Mouse (Mus musculus) heart, adult 8-10 months (tissue): ENCODE measurements around the gene Coq7. TPM values are rescaled to one million over a fixed set of nuclear protein-coding genes. Genes with fewer than 3 reads are reported as not detected.

Source experiments
- DNase-seq: peaks from one replicate; pipeline ENCODE4 v3.0.0; 2022; ENCODE audit warnings: low spot score
- total RNA-seq, 4 experiments: library from RNA; stranded (reverse); gene quantifications; 2 replicates each; pipeline ENCODE4 v1.2.4; 2022

Gene Coq7
- total RNA-seq, 4 experiments from 2014 or later, result 124 to 136 (median 130) TPM

- DNase-seq, result no peak
These were observed 34.0 kb downstream of the Coq7 start for GRCm38 (mm10) chr7:118498984-118499783.

GRCm38 (mm10) chr7:118494892-118495579, 38.1 kb downstream of the Coq7 start:
- DNase-seq, result no peak

GRCm38 (mm10) chr7:118493892-118494291, 39.3 kb downstream of the Coq7 start:
- DNase-seq, result no peak

GRCm38 (mm10) chr7:118491431-118492147, 41.6 kb downstream of the Coq7 start, which contains the start of gene Itpripl2:
Itpripl2 (minus strand) TSS chr7:118491975.
- peak; percentile 92 for DNase-seq

GRCm38 (mm10) chr7:118490666-118491430, 42.3 kb downstream of the Coq7 start:
- no peak for DNase-seq

GRCm38 (mm10) chr7:118489706-118490665, 43.2 kb downstream of the Coq7 start:
- no peak for DNase-seq

- DNase-seq, result no peak
These were observed 45.0 kb downstream of the Coq7 start for GRCm38 (mm10) chr7:118488060-118488664.

- DNase-seq, result no peak
These were observed 46.2 kb downstream of the Coq7 start for GRCm38 (mm10) chr7:118486917-118487316.

- DNase-seq, result no peak
These were observed 49.2 kb downstream of the Coq7 start for GRCm38 (mm10) chr7:118483996-118484395.

- DNase-seq, result no peak
These were observed 51.2 kb downstream of the Coq7 start for GRCm38 (mm10) chr7:118482001-118482400.

GRCm38 (mm10) chr7:118481047-118481810, 51.9 kb downstream of the Coq7 start:
- peak; percentile 52 for DNase-seq

GRCm38 (mm10) chr7:118480160-118480709, 52.9 kb downstream of the Coq7 start:
- no peak for DNase-seq

GRCm38 (mm10) chr7:118478835-118479312, 54.3 kb downstream of the Coq7 start:
- peak; percentile 90 for DNase-seq

GRCm38 (mm10) chr7:118476428-118476827, 56.7 kb downstream of the Coq7 start:
- DNase-seq, result no peak

- DNase-seq, result peak; percentile 69
These were observed 58.0 kb downstream of the Coq7 start for GRCm38 (mm10) chr7:118475008-118475705.

- DNase-seq, result no peak
These were observed 60.3 kb downstream of the Coq7 start for GRCm38 (mm10) chr7:118472886-118473285.

- no peak for DNase-seq
These were observed 65.1 kb downstream of the Coq7 start for GRCm38 (mm10) chr7:118468060-118468459.

- DNase-seq, result no peak
These were observed 68.7 kb downstream of the Coq7 start for GRCm38 (mm10) chr7:118464432-118464831.
